Mouse (Mus musculus): ENCODE measurements at regions not wholly inside any gene's neighbourhood (a gene's known extent, or its start where the extent isn't known, plus 50 kb on each side); places are given as distances from the start of the nearest gene placed in this dataset.

DNA sequence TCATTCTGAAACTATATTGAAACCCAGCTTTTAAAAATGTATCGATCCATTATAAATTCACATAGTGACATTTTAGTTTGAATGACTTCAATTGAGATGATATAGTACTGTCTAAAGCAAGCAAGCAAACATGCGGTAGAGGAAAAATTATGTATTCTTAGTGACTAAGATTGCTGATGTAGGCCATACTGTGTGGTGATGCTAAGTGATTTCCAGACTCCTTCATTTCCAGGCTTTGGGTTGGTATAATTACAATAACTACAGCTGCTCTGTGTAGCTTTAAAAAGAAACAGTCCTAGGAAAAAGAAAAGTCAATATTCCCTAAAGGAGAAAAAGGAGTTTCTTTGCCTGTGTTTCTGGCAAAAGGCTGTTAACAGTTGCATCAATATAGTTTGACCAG lies 175.0 kb downstream of the Rps12 start:
- TF ChIP-seq CTCF (IDR thresholded peaks at IDR 0.05) (no peak), POLR2A (IDR thresholded peaks at IDR 0.05; ENCODE audit: insufficient read depth, low read depth, low read length) (no peak)
